Mouse (Mus musculus) CD4-positive helper T cell, adult 2 months (primary cell): ENCODE data around the gene Armc9.

ENCODE experiments used
- DNase-seq: peaks from one replicate; pipeline ENCODE4 v3.0.0-alpha.2; 2012; ENCODE audit warnings: low read depth, missing footprints, low spot score

Gene Armc9

GRCm38 (mm10) chr1:86281781-86282536, 127.4 kb downstream of the Armc9 start:
- DNase-seq: no peak

- DNase-seq: no peak
Measured at GRCm38 (mm10) chr1:86284101-86284500, 129.5 kb downstream of the Armc9 start.

GRCm38 (mm10) chr1:86285295-86285694, 130.7 kb downstream of the Armc9 start:
- no peak for DNase-seq

- no peak for DNase-seq
Measured at GRCm38 (mm10) chr1:86287473-86287872, 132.9 kb downstream of the Armc9 start.

GRCm38 (mm10) chr1:86290452-86290851, 135.9 kb downstream of the Armc9 start:
- DNase-seq: no peak

GRCm38 (mm10) chr1:86293091-86293490, 138.5 kb downstream of the Armc9 start:
- DNase-seq: no peak

GRCm38 (mm10) chr1:86293868-86294267, 139.3 kb downstream of the Armc9 start:
- no peak for DNase-seq

GRCm38 (mm10) chr1:86294472-86294871, 139.9 kb downstream of the Armc9 start:
- no peak for DNase-seq

GRCm38 (mm10) chr1:86300093-86300492, 145.5 kb downstream of the Armc9 start:
- DNase-seq: no peak

GRCm38 (mm10) chr1:86300731-86301130, 146.2 kb downstream of the Armc9 start:
- DNase-seq: no peak

GRCm38 (mm10) chr1:86301221-86302091, 146.9 kb downstream of the Armc9 start:
- no peak for DNase-seq

- no peak for DNase-seq
Measured at GRCm38 (mm10) chr1:86302532-86302931, 148.0 kb downstream of the Armc9 start, which contains the start of gene B3gnt7. Gene B3gnt7, plus strand, starts transcription at chr1:86302832.

GRCm38 (mm10) chr1:86303063-86303872, 148.7 kb downstream of the Armc9 start:
- DNase-seq: no peak

- DNase-seq: no peak
Measured at GRCm38 (mm10) chr1:86303873-86304250, 149.3 kb downstream of the Armc9 start.

- no peak for DNase-seq
Measured at GRCm38 (mm10) chr1:86306686-86307085, 152.1 kb downstream of the Armc9 start.

- DNase-seq: no peak
Measured at GRCm38 (mm10) chr1:86307177-86307762, 152.7 kb downstream of the Armc9 start.

- DNase-seq: no peak
Measured at GRCm38 (mm10) chr1:86307871-86308641, 153.5 kb downstream of the Armc9 start.

- no peak for DNase-seq
Measured at GRCm38 (mm10) chr1:86309270-86309833, 154.8 kb downstream of the Armc9 start.

- DNase-seq: no peak
Measured at GRCm38 (mm10) chr1:86310536-86311310, 156.1 kb downstream of the Armc9 start.
